Mouse (Mus musculus): Measurements from ENCODE around the gene 1500009C09Rik.

- TF ChIP-seq POLR2A (IDR thresholded peaks at IDR 0.05; ENCODE audit: low read depth, low read length) (no peak), CTCF (IDR thresholded peaks at IDR 0.05; ENCODE audit: extremely low read depth, insufficient read length, insufficient replicate concordance, low read depth, low read length) (peak; percentile 86)
Measured at GRCm38 (mm10) chr15:82259510-82259909, 7.3 kb downstream of the 1500009C09Rik start.
